Mouse (Mus musculus) MEL (cell line): Measurements from ENCODE around the gene Vav3. TPM values are rescaled to one million over a fixed set of nuclear protein-coding genes. Genes with fewer than 3 reads are reported as not detected.

Experiments used
- DNase-seq: peaks from one replicate; pipeline ENCODE4 v3.0.0; 2011; ENCODE audit warnings: low read depth, low spot score
- H3K27ac ChIP-seq: 2 replicates; pipeline ENCODE4 v1.5.1; 2012; ENCODE audit warnings: low read depth, mild to moderate bottlenecking, control low read depth, low read length, moderate library complexity; ENCODE audit not compliant: control insufficient read depth
- H3K27me3 ChIP-seq, 2 experiments: fragments of 150-350 bp in 1 of 2; sonication (generic) in 1 of 2; 2 replicates each; pipeline ENCODE4 v1.6.1; 2012; ENCODE audit warnings: low read length in 2 of 2, mild to moderate bottlenecking in 2 of 2, improper control_type of control experiment in 1 of 2, moderate library complexity in 1 of 2; ENCODE audit not compliant: insufficient read depth in 2 of 2, control insufficient read depth in 1 of 2
- H3K36me3 ChIP-seq, 2 experiments: 2 replicates each; pipeline ENCODE4 v1.6.1; 2012 to 2014; ENCODE audit warnings: low read length in 2 of 2, improper control_type of control experiment in 1 of 2, inconsistent platforms in 1 of 2, mild to moderate bottlenecking in 1 of 2; ENCODE audit not compliant: insufficient read depth in 2 of 2, control insufficient read depth in 1 of 2
- H3K4me1 ChIP-seq, 2 experiments: fragments of 150-350 bp in 1 of 2; sonication (generic) in 1 of 2; 2 replicates each; pipeline ENCODE4 v1.6.1; 2012; ENCODE audit warnings: low read length in 2 of 2, improper control_type of control experiment in 1 of 2, mild to moderate bottlenecking in 1 of 2; ENCODE audit not compliant: insufficient read depth in 2 of 2, control insufficient read depth in 1 of 2
- H3K4me3 ChIP-seq, 2 experiments: fragments of 150-350 bp in 1 of 2; sonication (generic) in 1 of 2; 2 replicates each; pipeline ENCODE4 v1.5.1; 2012; ENCODE audit warnings: low read depth in 2 of 2, low read length in 2 of 2, mild to moderate bottlenecking in 2 of 2, moderate library complexity in 2 of 2, control low read depth in 1 of 2, improper control_type of control experiment in 1 of 2; ENCODE audit not compliant: control insufficient read depth in 1 of 2, insufficient read depth in 1 of 2
- H3K79me2 ChIP-seq: 2 replicates; pipeline ENCODE4 v1.6.1; 2012; ENCODE audit warnings: mild to moderate bottlenecking, low read length, moderate library complexity; ENCODE audit not compliant: control insufficient read depth, poor library complexity, insufficient read depth
- H3K9ac ChIP-seq: 2 replicates; pipeline ENCODE4 v1.6.1; 2012; ENCODE audit warnings: low read depth, mild to moderate bottlenecking, control low read depth, low read length, moderate library complexity; ENCODE audit not compliant: control insufficient read depth, poor library complexity, severe bottlenecking
- H3K9me3 ChIP-seq: fragments of 150-350 bp; sonication (generic); replicated peaks from 2 replicates; pipeline ENCODE4 v1.6.1; 2012; ENCODE audit warnings: mild to moderate bottlenecking, low read length, improper control_type of control experiment, moderate library complexity; ENCODE audit not compliant: insufficient read depth
- CHD2 ChIP-seq: IDR thresholded peaks from 2 replicates; pipeline ENCODE4 v1.6.1; 2011; ENCODE audit warnings: low read length, improper control_type of control experiment
- E2F4 ChIP-seq: IDR thresholded peaks from 2 replicates; pipeline ENCODE4 v1.6.1; 2011; ENCODE audit warnings: low read depth, low read length, improper control_type of control experiment, borderline replicate concordance
- GATA1 ChIP-seq: IDR thresholded peaks from 2 replicates; pipeline ENCODE4 v1.6.1; 2011; ENCODE audit warnings: low read depth, low read length, improper control_type of control experiment
- MAFK ChIP-seq: IDR thresholded peaks from 2 replicates; pipeline ENCODE4 v1.6.1; 2011; ENCODE audit warnings: low read depth, mild to moderate bottlenecking, low read length, improper control_type of control experiment, borderline replicate concordance
- MEF2A ChIP-seq: IDR thresholded peaks from 2 replicates; pipeline ENCODE4 v1.6.1; 2014; ENCODE audit warnings: low read depth, mild to moderate bottlenecking, inconsistent platforms, low read length, improper control_type of control experiment; ENCODE audit not compliant: poor library complexity, insufficient replicate concordance, severe bottlenecking; ENCODE audit errors: extremely low read depth
- MYB ChIP-seq: IDR thresholded peaks from 2 replicates; pipeline ENCODE4 v1.6.1; 2011; ENCODE audit warnings: mild to moderate bottlenecking, low read depth, low read length, improper control_type of control experiment
- POLR2AphosphoS2 ChIP-seq: IDR thresholded peaks from 2 replicates; pipeline ENCODE4 v1.6.1; 2011; ENCODE audit warnings: low read length, improper control_type of control experiment
- POLR2AphosphoS5 ChIP-seq: IDR thresholded peaks from 2 replicates; pipeline ENCODE4 v1.6.1; 2012; ENCODE audit warnings: low read depth, borderline replicate concordance, mild to moderate bottlenecking, inconsistent platforms, low read length, moderate library complexity, mixed read lengths
- RAD21 ChIP-seq: IDR thresholded peaks from 2 replicates; pipeline ENCODE4 v1.6.1; 2011; ENCODE audit warnings: mild to moderate bottlenecking, low read depth, low read length, improper control_type of control experiment
- RCOR1 ChIP-seq: IDR thresholded peaks from 2 replicates; pipeline ENCODE4 v1.6.1; 2012; ENCODE audit warnings: low read depth, mild to moderate bottlenecking, inconsistent platforms, low read length, improper control_type of control experiment
- TBP ChIP-seq: IDR thresholded peaks from 2 replicates; pipeline ENCODE4 v1.8.0; 2011; ENCODE audit warnings: low read depth, low read length, improper control_type of control experiment
- USF1 ChIP-seq: IDR thresholded peaks from 2 replicates; pipeline ENCODE4 v1.6.1; 2014; ENCODE audit warnings: low read depth, mild to moderate bottlenecking, inconsistent platforms, low read length, improper control_type of control experiment, moderate library complexity
- USF2 ChIP-seq, 2 experiments: IDR thresholded peaks; 2 replicates each; pipeline ENCODE4 v1.6.1; 2011 to 2012; ENCODE audit warnings: improper control_type of control experiment in 2 of 2, low read length in 2 of 2, borderline replicate concordance in 1 of 2, inconsistent platforms in 1 of 2, low read depth in 1 of 2, mild to moderate bottlenecking in 1 of 2; ENCODE audit not compliant: insufficient read depth in 1 of 2
- ZKSCAN1 ChIP-seq: IDR thresholded peaks from 2 replicates; pipeline ENCODE4 v1.6.1; 2012; ENCODE audit warnings: low read depth, mild to moderate bottlenecking, inconsistent platforms, low read length, improper control_type of control experiment, moderate library complexity
- ZMIZ1 ChIP-seq: IDR thresholded peaks from 2 replicates; pipeline ENCODE4 v1.6.1; 2012; ENCODE audit warnings: low read depth, mild to moderate bottlenecking, inconsistent platforms, low read length, improper control_type of control experiment, moderate library complexity
- polyA plus RNA-seq, 2 experiments: library from polyadenylated mRNA; stranded (reverse) in 1 of 2; unstranded in 1 of 2; fragments of >175 nt in 1 of 2; fragments of >200 nt in 1 of 2; gene quantifications; 2 replicates each; pipeline versions ENCODE4 v1.2.1 to v1.2.4; 2012; ENCODE audit warnings: low replicate concordance in 2 of 2, low read depth in 1 of 2; ENCODE audit not compliant: insufficient read length in 2 of 2, insufficient read depth in 1 of 2, missing spikeins in 1 of 2
- total RNA-seq: library from RNA; depleted of rRNA; stranded (reverse); fragments of 300-350 nt; gene quantifications from 2 replicates; pipeline ENCODE4 v1.2.3, GENCODE M21; 2012

Gene Vav3
- total and polyA plus RNA-seq, 3 experiments: not detected

- Histone ChIP-seq H3K4me1 (peaks cover 0 to 9% of the 10 kb centered on the region in 2 experiments; a peak in 1 of 4 replicates), H3K9me3 (no peaks in the 10 kb centered on the region), H3K9ac (no peak overlapping the region), H3K4me3 (no peak overlapping the region), H3K27ac (no peak overlapping the region), H3K36me3 (no peaks in the 10 kb centered on the region), H3K27me3 (no peaks in the 10 kb centered on the region), H3K79me2 (no peaks in the 10 kb centered on the region)
- TF ChIP-seq MAFK (no peak), POLR2AphosphoS2 (no peak), GATA1 (no peak), CHD2 (no peak), POLR2AphosphoS5 (no peak)
- DNase-seq: no peak
These were observed 20.3 kb downstream of the Vav3 start for GRCm38 (mm10) chr3:109360746-109361145.

DNA sequence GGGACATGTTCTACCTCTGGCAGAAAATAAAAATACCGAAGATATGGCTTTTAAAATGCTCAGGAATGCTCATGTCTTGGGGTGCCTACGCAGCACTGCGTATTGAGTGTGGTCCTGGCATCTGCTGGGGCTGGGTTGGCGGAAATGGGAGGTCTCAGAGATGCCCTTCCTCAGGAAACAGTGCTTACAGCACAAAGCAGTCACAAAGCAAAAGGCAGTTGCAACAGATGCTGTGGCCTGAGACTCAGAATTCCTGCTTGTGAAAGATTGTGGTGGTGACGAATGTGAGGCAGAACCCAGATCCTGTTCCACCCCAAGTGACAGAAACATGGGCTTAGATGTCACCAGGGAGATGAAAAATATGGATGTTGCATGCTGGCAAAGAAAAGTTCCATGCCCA, 21.4 kb downstream of the Vav3 start:
- H3K36me3 ChIP-seq: no peaks in the 10 kb centered on the region
- H3K27me3 ChIP-seq: no peaks in the 10 kb centered on the region
- DNase-seq: no peak
- TF ChIP-seq POLR2AphosphoS2: no peak
- no peak for TF ChIP-seq USF1
- no peak for TF ChIP-seq MEF2A
- TF ChIP-seq MAFK: no peak
- TF ChIP-seq USF2 (IDR thresholded peaks at IDR 0.05; ENCODE audit: borderline replicate concordance in 1 of 2, insufficient read depth in 1 of 2, low read depth in 1 of 2, low read length in 2 of 2): no peak
- no peak for TF ChIP-seq E2F4
- no peak for TF ChIP-seq ZKSCAN1
- TF ChIP-seq POLR2AphosphoS5: no peak
- TF ChIP-seq MYB: no peak
- no peak for TF ChIP-seq ZMIZ1
- no peak for TF ChIP-seq RAD21
- no peak for TF ChIP-seq RCOR1
- no peaks in the 10 kb centered on the region for H3K9me3 ChIP-seq
- no peak overlapping the region for H3K27ac ChIP-seq
- H3K9ac ChIP-seq: no peak overlapping the region
- H3K4me1 ChIP-seq: peaks cover 0 to 9% of the 10 kb centered on the region in 2 experiments; a peak in 1 of 4 replicates
- H3K4me3 ChIP-seq: no peak overlapping the region
- no peaks in the 10 kb centered on the region for H3K79me2 ChIP-seq

DNA sequence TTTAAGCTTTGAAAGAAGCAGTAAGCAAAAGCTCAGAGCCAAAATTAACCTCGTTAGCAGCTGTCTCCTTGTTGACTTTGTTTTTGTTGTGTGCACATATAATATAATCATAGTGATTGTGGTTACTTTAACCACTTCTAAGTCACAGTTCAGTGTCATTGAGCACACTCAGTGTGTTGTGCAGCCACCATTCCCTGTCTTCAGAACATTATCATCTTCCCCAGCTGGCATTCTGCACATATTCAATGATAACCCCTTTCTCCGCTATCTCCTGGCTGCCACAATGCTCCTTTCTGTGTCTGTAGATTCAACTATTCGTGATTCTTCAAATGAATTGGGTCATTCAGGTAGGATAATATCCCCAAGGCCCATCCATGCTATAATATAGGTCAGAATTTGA, 21.9 kb downstream of the Vav3 start:
- peaks cover 0 to 9% of the 10 kb centered on the region in 2 experiments; a peak in 1 of 4 replicates for H3K4me1 ChIP-seq
- H3K4me3 ChIP-seq: no peak overlapping the region
- no peaks in the 10 kb centered on the region for H3K79me2 ChIP-seq
- H3K9ac ChIP-seq: no peak overlapping the region
- TF ChIP-seq USF1 (no peak), RAD21 (no peak), TBP (no peak)
- no peak overlapping the region for H3K27ac ChIP-seq
- no peaks in the 10 kb centered on the region for H3K27me3 ChIP-seq
- no peak for DNase-seq
- no peaks in the 10 kb centered on the region for H3K9me3 ChIP-seq
- no peaks in the 10 kb centered on the region for H3K36me3 ChIP-seq
